Mouse (Mus musculus): ENCODE data around the gene Map6. TPM values are rescaled to one million over a fixed set of nuclear protein-coding genes. Genes with fewer than 3 reads are reported as not detected.
A peak's percentile ranks its signal among the peaks of the same experiment; 100 is the strongest.

Gene Map6
- polyA plus RNA-seq, 1 experiment from 2014 or later, result 4.9 TPM

DNA sequence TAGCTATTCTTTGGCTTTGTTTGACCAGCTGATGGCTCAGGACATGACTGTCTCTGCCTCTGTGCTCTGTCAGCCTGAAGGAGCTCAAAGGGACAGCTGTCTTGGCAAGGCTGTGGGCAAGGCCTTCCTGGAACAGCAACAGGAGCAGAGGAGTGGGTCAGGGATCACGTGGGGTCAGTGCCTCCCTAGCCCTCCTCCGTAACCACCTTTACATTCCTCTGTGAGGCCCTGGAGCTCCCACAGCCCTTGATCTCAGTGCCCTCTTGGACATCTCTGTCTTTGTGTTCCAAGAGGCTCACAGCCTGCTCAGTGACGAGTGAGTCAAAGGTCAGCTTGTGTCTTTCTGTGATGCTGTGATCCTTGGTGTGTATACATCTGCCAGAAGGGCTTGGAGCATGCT, 39.4 kb downstream of the Map6 start:
- Histone ChIP-seq H3K36me3 (ENCODE audit: control insufficient read depth, insufficient read depth, low read length) (no peaks in the 10 kb centered on the region), H3K27me3 (ENCODE audit: control insufficient read depth, insufficient read depth, low read length) (no peaks in the 10 kb centered on the region), H3K4me2 (replicated peaks; ENCODE audit: low read depth, low read length) (no peak overlapping the region), H3K9ac (replicated peaks; ENCODE audit: low read depth, low read length) (no peak overlapping the region), H3K4me3 (ENCODE audit: low read depth, low read length) (no peak overlapping the region), H3K4me1 (ENCODE audit: control insufficient read depth, insufficient read depth, low read length) (0 out of 2 replicates have a peak, but pooled peaks cover 4% of the 10 kb centered on the region), H3K27ac (ENCODE audit: low read length) (no peak overlapping the region; the same call in 1 of the 2 replicates), H3K9me3 (ENCODE audit: control insufficient read depth, low read depth, low read length) (no peaks in the 10 kb centered on the region)
- 38% methylated on average over 3 of the region's 3 CpGs for WGBS
- ATAC-seq (ENCODE audit: insufficient number of reproducible peaks, insufficient read depth, low FRiP score, low read depth), result no peak

DNA sequence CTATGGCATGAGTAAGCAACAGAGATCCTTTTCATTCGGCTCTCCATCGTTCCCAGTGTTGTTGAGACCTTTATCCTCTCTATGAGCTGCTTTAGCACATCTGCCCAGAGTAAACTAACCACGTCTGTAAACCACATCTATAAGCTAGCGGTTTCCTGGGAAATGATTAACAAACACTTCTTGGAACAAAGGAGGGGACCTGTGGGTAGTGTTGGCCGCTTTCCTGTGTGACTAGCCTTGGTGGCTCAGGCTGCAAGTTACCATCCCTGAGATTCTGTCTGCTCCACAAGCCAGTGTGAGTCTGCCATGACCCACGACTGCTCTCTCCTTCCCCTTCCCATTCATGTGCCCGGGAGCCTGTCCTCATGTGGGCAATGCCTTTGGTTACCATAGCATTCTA, 44.2 kb downstream of the Map6 start:
- ATAC-seq (ENCODE audit: insufficient number of reproducible peaks, insufficient read depth, low FRiP score, low read depth), result no peak
- Histone ChIP-seq H3K27me3 (ENCODE audit: control insufficient read depth, insufficient read depth, low read length) (no peaks in the 10 kb centered on the region), H3K9me3 (ENCODE audit: control insufficient read depth, low read depth, low read length) (no peaks in the 10 kb centered on the region), H3K4me2 (replicated peaks; ENCODE audit: low read depth, low read length) (no peak overlapping the region), H3K4me3 (ENCODE audit: low read depth, low read length) (no peak overlapping the region), H3K36me3 (ENCODE audit: control insufficient read depth, insufficient read depth, low read length) (no peaks in the 10 kb centered on the region), H3K9ac (replicated peaks; ENCODE audit: low read depth, low read length) (no peak overlapping the region), H3K4me1 (ENCODE audit: control insufficient read depth, insufficient read depth, low read length) (peaks cover 9% of the 10 kb centered on the region), H3K27ac (ENCODE audit: low read length) (no peak overlapping the region)
- WGBS, result 48% methylated on average over 7 of the region's 7 CpGs

DNA sequence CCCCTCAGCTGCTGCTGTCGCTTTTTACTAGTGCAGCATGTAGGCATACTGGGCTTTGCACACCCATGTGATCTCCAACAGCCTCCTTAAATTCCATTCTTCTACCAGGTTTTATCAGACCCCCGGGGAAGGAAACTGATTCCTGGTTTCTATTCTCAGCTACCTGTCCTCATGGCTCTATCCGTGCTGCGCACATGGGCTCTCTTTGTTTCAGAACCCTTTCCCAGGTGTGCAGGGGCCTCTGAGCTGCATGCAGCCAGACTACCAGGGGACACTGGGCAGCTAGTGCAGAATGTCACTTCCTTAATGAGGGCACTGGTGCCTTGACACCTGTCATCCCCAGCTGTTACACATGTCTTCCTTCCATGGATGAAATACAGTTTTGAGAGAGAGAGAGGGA, 44.8 kb downstream of the Map6 start:
- 48% methylated on average over 4 of the region's 4 CpGs for WGBS
- Histone ChIP-seq H3K9me3 (ENCODE audit: control insufficient read depth, low read depth, low read length) (no peaks in the 10 kb centered on the region), H3K4me3 (ENCODE audit: low read depth, low read length) (no peak overlapping the region), H3K4me1 (ENCODE audit: control insufficient read depth, insufficient read depth, low read length) (peaks cover 9% of the 10 kb centered on the region), H3K27ac (ENCODE audit: low read length) (no peak overlapping the region; the same call in 1 of the 2 replicates), H3K36me3 (ENCODE audit: control insufficient read depth, insufficient read depth, low read length) (no peaks in the 10 kb centered on the region), H3K9ac (replicated peaks; ENCODE audit: low read depth, low read length) (no peak overlapping the region), H3K27me3 (ENCODE audit: control insufficient read depth, insufficient read depth, low read length) (no peaks in the 10 kb centered on the region), H3K4me2 (replicated peaks; ENCODE audit: low read depth, low read length) (no peak overlapping the region)
- ATAC-seq (ENCODE audit: insufficient number of reproducible peaks, insufficient read depth, low FRiP score, low read depth), result no peak

DNA sequence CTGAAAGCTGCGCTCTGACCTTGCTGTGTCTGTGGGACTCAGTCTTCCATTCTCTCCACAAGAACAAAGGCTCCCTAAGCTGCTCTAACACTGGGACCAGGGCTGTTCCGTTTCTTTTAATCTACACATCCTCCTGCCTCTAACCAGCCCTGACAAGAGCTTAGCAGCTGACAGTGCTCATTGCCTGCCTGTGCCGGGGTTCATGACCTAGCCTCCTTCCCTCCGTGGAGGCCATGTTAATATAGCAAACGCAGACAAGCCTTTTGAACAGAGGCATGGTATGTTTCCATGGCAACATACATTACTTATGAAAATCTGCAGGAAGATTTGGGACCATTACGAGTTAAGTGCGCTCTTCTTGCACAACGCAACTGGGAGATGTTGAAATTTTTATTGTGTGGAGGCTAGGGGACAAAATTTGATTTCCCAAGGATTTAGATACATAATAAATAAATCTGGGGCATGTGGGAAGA, 45.5 kb downstream of the Map6 start:
- Histone ChIP-seq H3K4me2 (replicated peaks; ENCODE audit: low read depth, low read length) (no peak overlapping the region), H3K4me1 (ENCODE audit: control insufficient read depth, insufficient read depth, low read length) (peaks cover 9% of the 10 kb centered on the region), H3K27ac (ENCODE audit: low read length) (no peak overlapping the region), H3K9ac (replicated peaks; ENCODE audit: low read depth, low read length) (0 out of 2 replicates have a peak overlapping the region, but pooled peaks have one; percentile 18), H3K9me3 (ENCODE audit: control insufficient read depth, low read depth, low read length) (no peaks in the 10 kb centered on the region), H3K27me3 (ENCODE audit: control insufficient read depth, insufficient read depth, low read length) (no peaks in the 10 kb centered on the region), H3K4me3 (ENCODE audit: low read depth, low read length) (no peak overlapping the region), H3K36me3 (ENCODE audit: control insufficient read depth, insufficient read depth, low read length) (no peaks in the 10 kb centered on the region)
- ATAC-seq (ENCODE audit: insufficient number of reproducible peaks, insufficient read depth, low FRiP score, low read depth), result peak; percentile 37; the same call in 1 of the 2 replicates
- 28% methylated on average over 8 of the region's 8 CpGs for WGBS

DNA sequence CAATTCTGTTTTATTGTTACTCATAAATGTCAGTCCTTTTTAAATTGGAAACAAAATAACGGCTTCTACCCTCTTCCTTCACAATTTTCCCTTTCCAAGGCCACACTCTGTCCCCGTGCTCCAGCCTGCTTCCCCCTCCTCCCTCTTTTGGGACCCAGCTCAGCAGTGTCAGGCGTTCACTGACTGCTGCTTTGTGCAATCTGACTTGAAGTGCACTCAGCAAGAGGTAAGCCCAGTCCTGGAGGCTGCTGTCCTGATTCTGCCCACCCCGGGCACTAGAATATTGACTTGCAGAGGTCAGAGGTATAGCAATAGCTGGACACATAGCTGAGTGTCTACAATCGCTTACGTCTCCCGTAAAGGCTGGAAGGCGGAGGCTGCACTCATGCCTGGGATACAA, 46.0 kb downstream of the Map6 start:
- WGBS, result 61% methylated on average over 8 of the region's 8 CpGs
- Histone ChIP-seq H3K4me3 (ENCODE audit: low read depth, low read length) (no peak overlapping the region), H3K27me3 (ENCODE audit: control insufficient read depth, insufficient read depth, low read length) (no peaks in the 10 kb centered on the region), H3K9me3 (ENCODE audit: control insufficient read depth, low read depth, low read length) (no peaks in the 10 kb centered on the region), H3K27ac (ENCODE audit: low read length) (no peak overlapping the region), H3K36me3 (ENCODE audit: control insufficient read depth, insufficient read depth, low read length) (no peaks in the 10 kb centered on the region), H3K9ac (replicated peaks; ENCODE audit: low read depth, low read length) (no peak overlapping the region), H3K4me2 (replicated peaks; ENCODE audit: low read depth, low read length) (no peak overlapping the region), H3K4me1 (ENCODE audit: control insufficient read depth, insufficient read depth, low read length) (peaks cover 9% of the 10 kb centered on the region)
- ATAC-seq (ENCODE audit: insufficient number of reproducible peaks, insufficient read depth, low FRiP score, low read depth), result no peak

DNA sequence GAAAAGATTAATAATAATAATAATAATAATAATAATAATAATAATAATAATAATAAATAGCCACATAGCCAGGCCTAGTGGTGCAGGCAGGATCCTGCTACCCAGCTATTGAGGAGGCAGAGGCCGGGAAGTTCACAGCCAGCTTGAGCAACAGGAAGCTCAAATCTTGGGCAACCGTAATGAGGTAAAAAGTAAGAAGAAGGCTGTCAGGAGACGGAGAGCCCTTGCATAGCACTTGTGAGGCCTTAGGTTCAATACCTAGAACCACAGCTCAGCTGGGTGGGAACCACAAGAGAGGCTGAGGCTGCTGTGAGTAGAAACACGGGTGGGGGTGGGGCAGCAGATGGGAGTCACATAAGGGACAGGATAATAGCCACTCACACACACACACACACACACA, 47.3 kb downstream of the Map6 start:
- H3K9ac ChIP-seq (replicated peaks; ENCODE audit: low read depth, low read length), result no peak overlapping the region
- no peaks in the 10 kb centered on the region for H3K36me3 ChIP-seq (ENCODE audit: control insufficient read depth, insufficient read depth, low read length)
- no peak for ATAC-seq (ENCODE audit: insufficient number of reproducible peaks, insufficient read depth, low FRiP score, low read depth)
- no peak overlapping the region for H3K27ac ChIP-seq (ENCODE audit: low read length)
- H3K4me1 ChIP-seq (ENCODE audit: control insufficient read depth, insufficient read depth, low read length), result peaks cover 9% of the 10 kb centered on the region
- 80% methylated on average over 4 of the region's 4 CpGs for WGBS
- no peak overlapping the region for H3K4me3 ChIP-seq (ENCODE audit: low read depth, low read length)
- no peak overlapping the region for H3K4me2 ChIP-seq (replicated peaks; ENCODE audit: low read depth, low read length)
- no peaks in the 10 kb centered on the region for H3K27me3 ChIP-seq (ENCODE audit: control insufficient read depth, insufficient read depth, low read length)
- H3K9me3 ChIP-seq (ENCODE audit: control insufficient read depth, low read depth, low read length), result no peaks in the 10 kb centered on the region

DNA sequence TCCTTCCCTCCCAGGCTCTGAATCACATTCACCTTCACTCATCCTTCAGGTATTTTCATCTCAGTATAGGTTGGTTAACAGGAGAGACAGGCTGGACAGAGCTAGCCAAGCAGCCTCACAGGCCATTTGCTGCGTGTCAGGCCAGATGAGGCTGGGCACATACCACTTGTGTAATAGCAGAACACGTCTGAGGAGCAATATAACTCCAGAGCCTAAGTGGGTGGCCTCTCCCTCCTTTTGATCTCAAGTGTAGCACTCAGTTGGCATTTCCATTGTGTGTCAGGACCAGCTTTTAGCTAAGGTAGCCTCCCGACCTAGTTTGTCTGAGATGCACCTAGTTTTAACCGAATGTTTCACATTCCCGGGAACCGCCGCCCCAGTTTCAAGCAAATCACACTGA, 49.0 kb downstream of the Map6 start:
- Histone ChIP-seq H3K36me3 (ENCODE audit: control insufficient read depth, insufficient read depth, low read length) (no peaks in the 10 kb centered on the region), H3K27me3 (ENCODE audit: control insufficient read depth, insufficient read depth, low read length) (no peaks in the 10 kb centered on the region), H3K9ac (replicated peaks; ENCODE audit: low read depth, low read length) (no peak overlapping the region), H3K27ac (ENCODE audit: low read length) (no peak overlapping the region), H3K4me2 (replicated peaks; ENCODE audit: low read depth, low read length) (no peak overlapping the region), H3K9me3 (ENCODE audit: control insufficient read depth, low read depth, low read length) (no peaks in the 10 kb centered on the region), H3K4me3 (ENCODE audit: low read depth, low read length) (no peak overlapping the region), H3K4me1 (ENCODE audit: control insufficient read depth, insufficient read depth, low read length) (peaks cover 14% of the 10 kb centered on the region)
- WGBS, result 62% methylated on average over 7 of the region's 7 CpGs
- ATAC-seq (ENCODE audit: insufficient number of reproducible peaks, insufficient read depth, low FRiP score, low read depth), result no peak

DNA sequence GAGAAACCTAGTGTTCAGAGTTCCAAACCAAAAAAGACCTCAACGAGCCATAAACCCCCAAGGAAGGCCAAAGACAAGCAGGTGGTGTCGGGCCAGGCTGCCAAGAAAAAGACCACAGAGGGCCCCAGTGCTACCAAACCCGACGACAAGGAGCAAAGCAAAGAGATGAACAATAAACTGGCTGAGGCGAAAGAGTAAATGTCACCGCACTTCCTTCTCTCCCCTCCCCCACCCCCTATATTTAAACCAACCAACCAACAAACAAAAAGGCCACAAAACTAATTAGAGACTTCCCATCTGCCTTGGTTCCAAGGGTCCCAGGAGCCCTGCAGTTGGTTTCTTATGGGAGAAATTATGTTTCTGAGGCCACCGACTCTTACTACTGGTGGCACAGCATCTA, 50.2 kb downstream of the Map6 start:
- no peaks in the 10 kb centered on the region for H3K9me3 ChIP-seq (ENCODE audit: control insufficient read depth, low read depth, low read length)
- no peak overlapping the region for H3K9ac ChIP-seq (replicated peaks; ENCODE audit: low read depth, low read length)
- WGBS, result 78% methylated on average over 7 of the region's 7 CpGs
- H3K4me2 ChIP-seq (replicated peaks; ENCODE audit: low read depth, low read length), result no peak overlapping the region
- H3K4me3 ChIP-seq (ENCODE audit: low read depth, low read length), result no peak overlapping the region
- no peaks in the 10 kb centered on the region for H3K27me3 ChIP-seq (ENCODE audit: control insufficient read depth, insufficient read depth, low read length)
- H3K27ac ChIP-seq (ENCODE audit: low read length), result no peak overlapping the region
- H3K36me3 ChIP-seq (ENCODE audit: control insufficient read depth, insufficient read depth, low read length), result no peaks in the 10 kb centered on the region
- no peak for ATAC-seq (ENCODE audit: insufficient number of reproducible peaks, insufficient read depth, low FRiP score, low read depth)
- H3K4me1 ChIP-seq (ENCODE audit: control insufficient read depth, insufficient read depth, low read length), result peaks cover 9% of the 10 kb centered on the region

DNA sequence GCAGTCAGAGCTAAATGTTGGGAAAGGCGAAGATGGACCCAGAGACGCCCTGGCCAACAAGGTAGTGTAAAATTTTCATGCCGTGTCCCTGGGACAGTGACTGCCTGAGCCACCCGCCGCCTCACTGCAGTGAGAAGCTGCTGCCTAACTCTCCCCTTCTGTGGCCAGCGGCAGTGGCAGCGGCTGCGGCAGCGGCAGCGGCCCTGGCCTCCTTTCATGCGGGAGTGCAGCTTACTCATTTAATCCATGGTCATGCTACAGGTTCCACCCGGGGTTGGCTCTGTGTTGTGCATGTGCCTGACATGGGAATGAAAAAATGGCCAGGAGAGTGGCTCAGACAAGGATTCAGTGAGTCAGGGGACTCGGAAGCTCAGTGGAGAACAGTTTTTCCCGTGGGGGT, 53.3 kb downstream of the Map6 start:
- H3K9ac ChIP-seq (replicated peaks; ENCODE audit: low read depth, low read length), result no peak overlapping the region
- H3K4me2 ChIP-seq (replicated peaks; ENCODE audit: low read depth, low read length), result no peak overlapping the region
- H3K9me3 ChIP-seq (ENCODE audit: control insufficient read depth, low read depth, low read length), result no peaks in the 10 kb centered on the region
- H3K27ac ChIP-seq (ENCODE audit: low read length), result no peak overlapping the region
- no peaks in the 10 kb centered on the region for H3K36me3 ChIP-seq (ENCODE audit: control insufficient read depth, insufficient read depth, low read length)
- 34% methylated on average over 14 of the region's 14 CpGs for WGBS
- H3K4me1 ChIP-seq (ENCODE audit: control insufficient read depth, insufficient read depth, low read length), result peaks cover 5% of the 10 kb centered on the region; the same call in 1 of the 2 replicates
- no peak for ATAC-seq (ENCODE audit: insufficient number of reproducible peaks, insufficient read depth, low FRiP score, low read depth)
- no peaks in the 10 kb centered on the region for H3K27me3 ChIP-seq (ENCODE audit: control insufficient read depth, insufficient read depth, low read length)
- no peak overlapping the region for H3K4me3 ChIP-seq (ENCODE audit: low read depth, low read length)
